Mouse (Mus musculus) CH12.LX (cell line): Measurements from ENCODE around the gene Fndc7.

Experiments
- CTCF ChIP-seq, 2 experiments: IDR thresholded peaks in 1 of 2; conservative IDR thresholded peaks in 1 of 2; 2 replicates each; pipeline ENCODE4 v1.5.1; 2011 to 2012; ENCODE audit warnings: low read depth in 2 of 2, low read length in 2 of 2, improper control_type of control experiment in 1 of 2, inconsistent platforms in 1 of 2, mild to moderate bottlenecking in 1 of 2, moderate library complexity in 1 of 2
- ELF1 ChIP-seq: IDR thresholded peaks from 2 replicates; pipeline ENCODE4 v1.6.1; 2014; ENCODE audit warnings: low read depth, mild to moderate bottlenecking, inconsistent platforms, low read length, improper control_type of control experiment
- ETS1 ChIP-seq: conservative IDR thresholded peaks from 2 replicates; pipeline ENCODE4 v1.6.1; 2012; ENCODE audit warnings: low read depth, mild to moderate bottlenecking, inconsistent platforms, low read length, improper control_type of control experiment, moderate library complexity
- JUND ChIP-seq: conservative IDR thresholded peaks from 2 replicates; pipeline ENCODE4 v1.6.1; 2011; ENCODE audit warnings: low read depth, low read length, improper control_type of control experiment
- MAFK ChIP-seq: IDR thresholded peaks from 2 replicates; pipeline ENCODE4 v1.6.1; 2011; ENCODE audit warnings: low read length, improper control_type of control experiment; ENCODE audit not compliant: insufficient replicate concordance
- MYC ChIP-seq: IDR thresholded peaks from 2 replicates; pipeline ENCODE4 v1.6.1; 2011; ENCODE audit warnings: low read depth, mild to moderate bottlenecking, improper control_type of control experiment, low read length
- NRF1 ChIP-seq: IDR thresholded peaks from 2 replicates; pipeline ENCODE4 v1.6.1; 2014; ENCODE audit warnings: low read depth, mild to moderate bottlenecking, inconsistent platforms, low read length, improper control_type of control experiment, moderate library complexity
- POLR2A ChIP-seq: IDR thresholded peaks from 2 replicates; pipeline ENCODE4 v1.6.1; 2011; ENCODE audit warnings: low read depth, mild to moderate bottlenecking, improper control_type of control experiment, low read length
- POLR2AphosphoS2 ChIP-seq: IDR thresholded peaks from 2 replicates; pipeline ENCODE4 v1.6.1; 2011; ENCODE audit warnings: low read depth, low read length, improper control_type of control experiment
- TCF12 ChIP-seq: IDR thresholded peaks from 2 replicates; pipeline ENCODE4 v1.6.1; 2014; ENCODE audit warnings: low read depth, mild to moderate bottlenecking, inconsistent platforms, low read length, improper control_type of control experiment
- USF1 ChIP-seq: IDR thresholded peaks from 2 replicates; pipeline ENCODE4 v1.6.1; 2014; ENCODE audit warnings: low read depth, mild to moderate bottlenecking, inconsistent platforms, low read length, improper control_type of control experiment
- USF2 ChIP-seq: conservative IDR thresholded peaks from 2 replicates; pipeline ENCODE4 v1.6.1; 2011; ENCODE audit warnings: low read depth, low read length, improper control_type of control experiment
- ZC3H11A ChIP-seq: IDR thresholded peaks from 2 replicates; pipeline ENCODE4 v1.6.1; 2012; ENCODE audit warnings: low read depth, mild to moderate bottlenecking, inconsistent platforms, low read length, improper control_type of control experiment
- ZNF384 ChIP-seq: IDR thresholded peaks from 2 replicates; pipeline ENCODE4 v1.6.1; 2012; ENCODE audit warnings: low read depth, low read length, improper control_type of control experiment, inconsistent platforms

- TF ChIP-seq ZC3H11A = no peak
- TF ChIP-seq JUND = no peak
- no peak for TF ChIP-seq POLR2A
- no peak for TF ChIP-seq ELF1
- no peak; the same call in 1 of the 2 replicates for TF ChIP-seq POLR2AphosphoS2
- TF ChIP-seq ZNF384 = no peak
- no peak for TF ChIP-seq MYC
- no peak for TF ChIP-seq TCF12
- TF ChIP-seq CTCF (conservative IDR thresholded peaks at IDR 0.05 in 1 of 2, IDR thresholded peaks at IDR 0.05 in 1 of 2; ENCODE audit: low read depth in 2 of 2, low read length in 2 of 2) = no peak
- TF ChIP-seq USF1 = no peak
- TF ChIP-seq MAFK = 0 out of 2 replicates have a peak, but pooled peaks have one; percentile 8
- TF ChIP-seq ETS1 = no peak
- no peak for TF ChIP-seq NRF1
- TF ChIP-seq USF2 = no peak
Observed at GRCm38 (mm10) chr3:108900681-108901080, 10.9 kb upstream of the Fndc7 start.
